Mouse (Mus musculus): ENCODE measurements at regions not wholly inside any gene's neighbourhood (a gene's known extent, or its start where the extent isn't known, plus 50 kb on each side); places are given as distances from the start of the nearest gene placed in this dataset.

GRCm38 (mm10) chr9:112510716-112511115, 275.0 kb upstream of the Arpp21 start:
- H3K36me3 ChIP-seq (ENCODE audit: control insufficient read depth, insufficient read depth), result no peaks in the 10 kb centered on the region
- H3ac ChIP-seq (ENCODE audit: control insufficient read depth, insufficient read length), result no peak overlapping the region
- no peaks in the 10 kb centered on the region for H3K79me2 ChIP-seq (ENCODE audit: control insufficient read depth, insufficient read depth)
- H3K27me3 ChIP-seq (ENCODE audit: control insufficient read depth, insufficient read depth, insufficient read length), result no peaks in the 10 kb centered on the region
- H3K4me3 ChIP-seq, result no peak overlapping the region
- H3K4me2 ChIP-seq (ENCODE audit: low read depth), result no peak overlapping the region
- TF ChIP-seq TCF3 (IDR thresholded peaks at IDR 0.05; ENCODE audit: insufficient read length, low read depth), result no peak
- TF ChIP-seq TCF12 (IDR thresholded peaks at IDR 0.05; ENCODE audit: insufficient read depth, poor library complexity, severe bottlenecking), result no peak
- no peak for TF ChIP-seq REST (IDR thresholded peaks at IDR 0.05; ENCODE audit: insufficient read depth, insufficient read length)
- TF ChIP-seq POLR2AphosphoS2 (IDR thresholded peaks at IDR 0.05; ENCODE audit: insufficient read length, low read depth), result no peak
- no peak for TF ChIP-seq MYOG (IDR thresholded peaks at IDR 0.05; ENCODE audit: control insufficient read depth in 1 of 3, insufficient read depth in 1 of 3, insufficient read length in 2 of 3, low read depth in 2 of 3)
- no peak for TF ChIP-seq USF1 (IDR thresholded peaks at IDR 0.05; ENCODE audit: low read depth)
- TF ChIP-seq SRF (IDR thresholded peaks at IDR 0.05; ENCODE audit: control insufficient read depth, insufficient read length, low read depth), result no peak
- TF ChIP-seq CEBPB (IDR thresholded peaks at IDR 0.05; ENCODE audit: insufficient read depth, poor library complexity, severe bottlenecking), result no peak
- TF ChIP-seq E2F4 (IDR thresholded peaks at IDR 0.05; ENCODE audit: insufficient read depth), result no peak
- no peak for TF ChIP-seq MYOD1 (IDR thresholded peaks at IDR 0.05; ENCODE audit: control insufficient read depth in 1 of 3, insufficient read length in 2 of 3, low read depth in 2 of 3)
- no peak for TF ChIP-seq POLR2A (IDR thresholded peaks at IDR 0.05; ENCODE audit: insufficient read length, low read depth)
- TF ChIP-seq MAX (IDR thresholded peaks at IDR 0.05; ENCODE audit: low read depth), result no peak

GRCm38 (mm10) chr9:112506871-112507270, 271.1 kb upstream of the Arpp21 start:
- Histone ChIP-seq H3K4me2 (ENCODE audit: low read depth) (no peak overlapping the region), H3K27me3 (ENCODE audit: control insufficient read depth, insufficient read depth, insufficient read length) (no peaks in the 10 kb centered on the region), H3ac (ENCODE audit: control insufficient read depth, insufficient read length) (no peak overlapping the region), H3K79me2 (ENCODE audit: control insufficient read depth, insufficient read depth) (no peaks in the 10 kb centered on the region), H3K36me3 (ENCODE audit: control insufficient read depth, insufficient read depth) (no peaks in the 10 kb centered on the region), H3K4me3 (no peak overlapping the region)
- no peak for TF ChIP-seq MYOD1 (IDR thresholded peaks at IDR 0.05; ENCODE audit: control insufficient read depth in 1 of 3, insufficient read length in 2 of 3, low read depth in 2 of 3)
- TF ChIP-seq CEBPB (IDR thresholded peaks at IDR 0.05; ENCODE audit: insufficient read depth, poor library complexity, severe bottlenecking), result no peak
- no peak for TF ChIP-seq TCF12 (IDR thresholded peaks at IDR 0.05; ENCODE audit: insufficient read depth, poor library complexity, severe bottlenecking)
- no peak for TF ChIP-seq E2F4 (IDR thresholded peaks at IDR 0.05; ENCODE audit: insufficient read depth)
- TF ChIP-seq REST (IDR thresholded peaks at IDR 0.05; ENCODE audit: insufficient read depth, insufficient read length), result no peak
- TF ChIP-seq MAX (IDR thresholded peaks at IDR 0.05; ENCODE audit: low read depth), result no peak

DNA sequence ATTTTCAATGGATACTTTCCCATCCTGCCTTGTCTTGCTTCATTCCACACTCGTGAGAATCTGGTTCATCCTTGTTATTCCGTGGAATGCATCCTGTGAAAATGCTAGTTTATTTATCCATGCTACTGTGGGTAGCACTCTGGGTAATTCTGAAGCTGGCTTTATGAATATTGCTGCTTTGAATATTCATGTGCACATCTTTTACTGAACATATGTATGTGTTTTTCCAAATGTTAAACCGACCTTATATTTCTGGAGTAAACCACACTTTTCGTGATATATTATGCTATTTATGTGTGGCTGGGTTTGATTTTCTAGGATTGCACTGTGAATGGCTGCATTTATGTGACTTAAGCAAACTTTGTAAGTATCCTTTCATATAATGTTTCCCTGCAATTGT, 262.9 kb upstream of the Arpp21 start:
- Histone ChIP-seq H3K79me2 (ENCODE audit: control insufficient read depth, insufficient read depth) (no peaks in the 10 kb centered on the region), H3K4me3 (no peak overlapping the region), H3K36me3 (ENCODE audit: control insufficient read depth, insufficient read depth) (no peaks in the 10 kb centered on the region), H3ac (ENCODE audit: control insufficient read depth, insufficient read length) (no peak overlapping the region), H3K4me2 (ENCODE audit: low read depth) (no peak overlapping the region), H3K27me3 (ENCODE audit: control insufficient read depth, insufficient read depth, insufficient read length) (no peaks in the 10 kb centered on the region)
- no peak for TF ChIP-seq MAX (IDR thresholded peaks at IDR 0.05; ENCODE audit: low read depth)
- TF ChIP-seq TCF3 (IDR thresholded peaks at IDR 0.05; ENCODE audit: insufficient read length, low read depth), result no peak
- TF ChIP-seq SRF (IDR thresholded peaks at IDR 0.05; ENCODE audit: control insufficient read depth, insufficient read length, low read depth), result no peak
- TF ChIP-seq TCF12 (IDR thresholded peaks at IDR 0.05; ENCODE audit: insufficient read depth, poor library complexity, severe bottlenecking), result no peak
- TF ChIP-seq POLR2AphosphoS2 (IDR thresholded peaks at IDR 0.05; ENCODE audit: insufficient read length, low read depth), result no peak
- TF ChIP-seq MYOG (IDR thresholded peaks at IDR 0.05; ENCODE audit: control insufficient read depth in 1 of 3, insufficient read depth in 1 of 3, insufficient read length in 2 of 3, low read depth in 2 of 3), result no peak
- no peak for TF ChIP-seq POLR2A (IDR thresholded peaks at IDR 0.05; ENCODE audit: insufficient read length, low read depth)
- no peak for TF ChIP-seq CEBPB (IDR thresholded peaks at IDR 0.05; ENCODE audit: insufficient read depth, poor library complexity, severe bottlenecking)
- no peak for TF ChIP-seq USF1 (IDR thresholded peaks at IDR 0.05; ENCODE audit: low read depth)
- no peak for TF ChIP-seq MYOD1 (IDR thresholded peaks at IDR 0.05; ENCODE audit: control insufficient read depth in 1 of 3, insufficient read length in 2 of 3, low read depth in 2 of 3)
- TF ChIP-seq E2F4 (IDR thresholded peaks at IDR 0.05; ENCODE audit: insufficient read depth), result no peak
- TF ChIP-seq REST (IDR thresholded peaks at IDR 0.05; ENCODE audit: insufficient read depth, insufficient read length), result no peak

DNA sequence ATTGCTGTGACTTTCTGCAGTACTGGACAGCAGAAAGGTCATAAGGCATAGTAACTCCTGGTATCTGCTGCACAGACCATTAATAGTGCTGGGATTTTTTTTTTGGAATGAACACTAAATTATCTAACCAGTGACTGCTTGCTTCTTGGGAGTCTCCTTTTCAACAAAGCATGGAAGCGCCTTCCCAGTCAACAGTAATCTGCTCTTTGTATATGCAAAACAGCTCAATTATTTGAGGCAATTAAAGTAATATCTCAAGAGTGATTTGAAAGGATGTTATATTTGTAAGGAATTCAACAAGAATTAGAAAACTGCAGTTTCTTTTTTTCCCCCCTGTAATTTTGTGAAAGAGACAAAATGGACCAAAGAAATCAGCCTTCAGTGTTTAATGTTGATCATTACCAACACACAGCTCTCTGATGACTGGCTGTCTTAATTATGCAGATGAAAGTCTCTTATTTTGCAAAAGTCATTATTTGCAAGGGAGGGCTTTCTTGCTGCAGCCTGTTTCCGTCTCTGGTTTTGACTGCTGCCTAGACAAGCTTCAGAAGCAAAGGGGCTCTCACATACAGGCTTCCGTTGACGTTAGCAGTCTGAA, 260.3 kb upstream of the Arpp21 start:
- H3ac ChIP-seq (ENCODE audit: control insufficient read depth, insufficient read length), result no peak overlapping the region
- H3K79me2 ChIP-seq (ENCODE audit: control insufficient read depth, insufficient read depth), result no peaks in the 10 kb centered on the region
- no peaks in the 10 kb centered on the region for H3K36me3 ChIP-seq (ENCODE audit: control insufficient read depth, insufficient read depth)
- H3K4me2 ChIP-seq (ENCODE audit: low read depth), result no peak overlapping the region
- TF ChIP-seq MYOD1 (IDR thresholded peaks at IDR 0.05; ENCODE audit: control insufficient read depth in 1 of 3, insufficient read length in 2 of 3, low read depth in 2 of 3), result no peak
- no peak for TF ChIP-seq POLR2AphosphoS2 (IDR thresholded peaks at IDR 0.05; ENCODE audit: insufficient read length, low read depth)
- no peak for TF ChIP-seq TCF3 (IDR thresholded peaks at IDR 0.05; ENCODE audit: insufficient read length, low read depth)
- TF ChIP-seq USF1 (IDR thresholded peaks at IDR 0.05; ENCODE audit: low read depth), result no peak
- TF ChIP-seq CEBPB (IDR thresholded peaks at IDR 0.05; ENCODE audit: insufficient read depth, poor library complexity, severe bottlenecking), result no peak
- no peak for TF ChIP-seq MYOG (IDR thresholded peaks at IDR 0.05; ENCODE audit: control insufficient read depth in 1 of 3, insufficient read depth in 1 of 3, insufficient read length in 2 of 3, low read depth in 2 of 3)
- TF ChIP-seq E2F4 (IDR thresholded peaks at IDR 0.05; ENCODE audit: insufficient read depth), result no peak
- TF ChIP-seq MAX (IDR thresholded peaks at IDR 0.05; ENCODE audit: low read depth), result no peak
- no peak for TF ChIP-seq TCF12 (IDR thresholded peaks at IDR 0.05; ENCODE audit: insufficient read depth, poor library complexity, severe bottlenecking)
- no peak for TF ChIP-seq POLR2A (IDR thresholded peaks at IDR 0.05; ENCODE audit: insufficient read length, low read depth)
- TF ChIP-seq SRF (IDR thresholded peaks at IDR 0.05; ENCODE audit: control insufficient read depth, insufficient read length, low read depth), result no peak
- no peak for TF ChIP-seq REST (IDR thresholded peaks at IDR 0.05; ENCODE audit: insufficient read depth, insufficient read length)
- H3K27me3 ChIP-seq (ENCODE audit: control insufficient read depth, insufficient read depth, insufficient read length), result no peaks in the 10 kb centered on the region
- no peak overlapping the region for H3K4me3 ChIP-seq

All from myocyte (in vitro differentiated cells).